Mouse (Mus musculus) kidney, embryonic 14.5 days (tissue): ENCODE data around the gene Vangl1. TPM values are rescaled to one million over a fixed set of nuclear protein-coding genes. Genes with fewer than 3 reads are reported as not detected.

Source experiments
- ATAC-seq: fragments of 200-750 bp; cut with Nextera tagmentation; 2 replicates; pipeline ENCODE4 v1.8.0; 2017; ENCODE audit warnings: moderate number of reproducible peaks, mild to moderate bottlenecking, moderate TSS enrichment, moderate library complexity; ENCODE audit not compliant: low FRiP score, low TSS enrichment
- H3K27ac ChIP-seq: fragments of 300-500 bp; sonication (generic); 2 replicates; pipeline ENCODE4 v1.5.1; 2014; ENCODE audit warnings: low read depth, mild to moderate bottlenecking, low read length, moderate library complexity, mixed read lengths
- H3K27me3 ChIP-seq: fragments of 300-500 bp; sonication (generic); 2 replicates; pipeline ENCODE4 v1.6.1; 2014; ENCODE audit warnings: mild to moderate bottlenecking, low read length; ENCODE audit not compliant: control insufficient read depth, insufficient read depth
- H3K36me3 ChIP-seq: fragments of 300-500 bp; sonication (generic); 2 replicates; pipeline ENCODE4 v1.6.1; 2014; ENCODE audit warnings: low read length, mixed read lengths; ENCODE audit not compliant: control insufficient read depth, insufficient read depth
- H3K4me1 ChIP-seq: fragments of 300-500 bp; sonication (generic); 2 replicates; pipeline ENCODE4 v1.6.1; 2014; ENCODE audit warnings: low read length, mixed read lengths; ENCODE audit not compliant: control insufficient read depth, insufficient read depth
- H3K4me2 ChIP-seq: fragments of 300-500 bp; sonication (generic); replicated peaks from 2 replicates; pipeline ENCODE4 v1.6.1; 2014; ENCODE audit warnings: low read depth, mild to moderate bottlenecking, low read length
- H3K4me3 ChIP-seq: fragments of 300-500 bp; sonication (generic); 2 replicates; pipeline ENCODE4 v1.5.1; 2014; ENCODE audit warnings: mild to moderate bottlenecking, low read length
- H3K9ac ChIP-seq: fragments of 300-500 bp; sonication (generic); 2 replicates; pipeline ENCODE4 v1.6.1; 2014; ENCODE audit warnings: low read depth, mild to moderate bottlenecking, low read length, moderate library complexity
- H3K9me3 ChIP-seq: fragments of 300-500 bp; sonication (generic); 2 replicates; pipeline ENCODE4 v1.6.1; 2016; ENCODE audit warnings: low read length; ENCODE audit not compliant: control insufficient read depth
- WGBS: fragments of 180-500 bp; shearing (Covaris S2); extraction: QIAGEN DNeasy Blood & Tissue Kit; methylation state at CpG from one replicate; pipeline ENCODE4 v1.1.7; 2014; 5-methylcytosine and 5-hydroxymethylcytosine counted together
- polyA plus RNA-seq: library from polyadenylated mRNA; unstranded; fragments of >200 nt; fragmentation: Nextera tagmentation; extraction: Ambion mirVana; gene quantifications from 2 replicates; pipeline ENCODE4 v1.2.1, GENCODE M21; 2014

Vangl1 gene
- polyA plus RNA-seq, 1 experiment from 2014 or later = 22.4 TPM

DNA sequence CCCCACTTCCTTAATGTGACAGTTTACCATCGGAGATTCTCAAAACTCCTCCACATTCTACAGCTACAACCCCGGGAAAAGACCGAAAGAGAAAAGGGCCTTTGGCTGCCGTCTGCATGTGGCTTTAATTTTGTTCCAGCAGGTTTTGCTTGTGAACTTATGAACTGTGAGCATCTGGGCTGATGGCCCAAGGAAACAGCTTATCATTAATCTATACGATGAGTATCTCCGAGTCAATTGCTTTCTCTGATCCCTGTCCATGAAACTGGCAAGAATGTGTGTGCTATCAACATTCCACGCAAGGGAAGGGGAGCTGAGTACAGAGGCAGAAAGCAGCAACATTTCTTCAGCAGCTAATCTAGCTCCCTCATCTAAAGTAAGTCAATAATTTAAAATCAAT lies 54.6 kb downstream of the Vangl1 start:
- Histone ChIP-seq H3K4me3 (no peak overlapping the region), H3K9me3 (no peaks in the 10 kb centered on the region), H3K27me3 (no peaks in the 10 kb centered on the region), H3K27ac (0 out of 2 replicates have a peak overlapping the region, but pooled peaks have one; percentile 21), H3K4me1 (peaks cover 6% of the 10 kb centered on the region; the same call in 1 of the 2 replicates), H3K9ac (no peak overlapping the region), H3K4me2 (no peak overlapping the region), H3K36me3 (no peaks in the 10 kb centered on the region)
- 17% methylated on average over 7 of the region's 7 CpGs for WGBS
- ATAC-seq = no peak

DNA sequence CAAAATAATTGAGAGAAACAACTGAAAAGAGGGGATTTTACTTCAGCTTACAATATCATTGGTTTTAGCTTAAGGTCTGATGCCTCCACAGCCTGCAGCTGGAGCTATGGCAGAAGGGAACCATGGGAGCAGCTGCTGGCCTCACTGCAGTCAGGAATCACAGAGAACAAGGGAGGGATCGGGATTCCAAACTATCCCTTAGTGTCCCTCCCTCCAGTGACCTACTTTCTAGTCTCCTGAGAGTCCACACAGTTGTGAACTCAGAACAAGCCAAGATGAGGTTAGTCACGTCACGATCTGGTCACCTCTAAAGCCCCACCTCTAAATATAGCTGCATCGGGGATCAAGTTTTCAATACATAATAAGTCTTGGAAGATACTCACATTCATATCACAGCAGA lies 57.3 kb downstream of the Vangl1 start:
- Histone ChIP-seq H3K4me1 (peaks cover 3% of the 10 kb centered on the region; the same call in 1 of the 2 replicates), H3K36me3 (no peaks in the 10 kb centered on the region), H3K4me2 (no peak overlapping the region), H3K4me3 (no peak overlapping the region), H3K27me3 (no peaks in the 10 kb centered on the region), H3K9ac (no peak overlapping the region), H3K27ac (no peak overlapping the region), H3K9me3 (no peaks in the 10 kb centered on the region)
- ATAC-seq = no peak
- 83% methylated on average over 4 of the region's 4 CpGs for WGBS

DNA sequence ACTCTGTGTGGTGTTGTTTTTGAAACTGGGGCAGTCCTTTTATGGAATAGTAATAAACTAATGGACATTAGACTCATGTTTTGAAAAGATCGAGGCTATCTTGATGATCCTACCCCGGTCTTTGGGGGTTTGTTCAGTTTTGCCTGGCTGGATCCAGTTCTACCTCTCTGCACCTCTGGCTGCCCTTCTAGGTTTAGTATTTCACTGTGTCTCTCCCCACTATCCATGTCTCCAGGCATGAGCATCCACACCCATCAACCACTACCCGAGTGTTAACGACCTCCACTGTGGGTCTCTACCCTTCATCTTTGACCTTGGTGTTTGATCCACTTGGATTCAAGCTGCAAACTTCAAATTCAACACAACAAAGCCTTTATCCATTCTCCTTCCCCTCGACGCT lies 58.1 kb downstream of the Vangl1 start:
- no peak overlapping the region for H3K4me3 ChIP-seq
- no peak overlapping the region for H3K9ac ChIP-seq
- no peaks in the 10 kb centered on the region for H3K36me3 ChIP-seq
- no peaks in the 10 kb centered on the region for H3K27me3 ChIP-seq
- ATAC-seq = peak; percentile 54; the same call in 1 of the 2 replicates
- H3K4me2 ChIP-seq = no peak overlapping the region
- no peaks in the 10 kb centered on the region for H3K9me3 ChIP-seq
- no peak overlapping the region for H3K27ac ChIP-seq
- H3K4me1 ChIP-seq = no peaks in the 10 kb centered on the region
- 45% methylated on average over 6 of the region's 6 CpGs for WGBS

DNA sequence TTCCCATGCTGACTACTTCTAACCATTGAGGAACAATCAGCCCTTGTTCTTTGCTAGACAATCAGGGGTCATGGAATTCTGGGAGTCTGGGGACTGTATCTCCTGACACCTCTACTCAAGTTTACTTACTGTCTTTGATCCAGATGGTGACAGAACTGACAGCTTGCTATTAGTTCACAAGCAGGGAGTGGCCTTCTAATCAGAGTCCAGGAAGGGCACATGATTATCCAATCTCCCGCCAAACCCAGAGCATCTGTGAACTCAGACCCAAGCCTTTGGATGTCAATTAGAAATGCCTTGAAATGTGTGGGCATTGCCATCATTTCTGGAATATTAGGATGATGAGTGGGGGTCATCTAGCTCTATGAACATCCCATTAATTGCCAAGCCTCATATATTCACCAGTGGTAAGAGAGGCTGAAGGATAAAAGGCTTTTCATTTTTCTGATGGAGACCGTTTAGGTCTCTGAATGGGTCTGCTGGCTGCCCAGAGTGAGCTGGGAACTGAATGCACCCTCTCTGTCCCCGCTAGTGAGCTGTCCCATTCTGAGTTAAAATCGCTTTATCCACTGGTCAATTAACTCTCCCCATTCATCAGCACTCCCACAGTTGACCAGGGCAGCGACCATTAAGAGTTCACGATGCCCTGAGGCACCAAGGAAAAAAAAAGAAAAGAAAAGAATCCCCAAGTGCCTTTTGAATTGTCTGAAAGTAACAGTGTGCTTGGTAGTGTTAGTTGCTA lies 58.7 kb downstream of the Vangl1 start:
- Histone ChIP-seq H3K27ac (no peak overlapping the region), H3K4me2 (no peak overlapping the region), H3K36me3 (no peaks in the 10 kb centered on the region), H3K4me3 (no peak overlapping the region), H3K27me3 (no peaks in the 10 kb centered on the region), H3K4me1 (no peaks in the 10 kb centered on the region), H3K9ac (no peak overlapping the region), H3K9me3 (no peaks in the 10 kb centered on the region)
- peak; percentile 54; the same call in 1 of the 2 replicates for ATAC-seq
- WGBS = 28% methylated on average over 6 of the region's 6 CpGs

DNA sequence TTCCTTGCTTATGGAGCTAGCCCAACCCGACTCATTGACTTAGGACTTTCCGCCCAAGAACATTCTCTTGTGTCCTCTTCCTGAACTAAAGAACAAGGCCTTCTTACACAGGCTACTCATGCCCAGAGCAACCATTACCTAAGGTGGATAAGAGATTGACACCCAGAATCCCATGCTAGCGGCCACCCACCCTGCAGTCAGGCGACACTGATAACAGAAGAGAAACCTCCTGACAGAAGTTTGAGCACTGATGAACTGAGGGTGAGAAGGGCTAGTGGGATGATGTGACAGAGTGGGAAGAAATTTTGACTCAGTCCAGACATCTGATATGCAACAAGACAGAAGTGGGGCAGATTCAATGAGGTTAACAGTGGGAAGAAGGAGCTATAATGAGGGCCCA lies 60.1 kb downstream of the Vangl1 start:
- no peaks in the 10 kb centered on the region for H3K27me3 ChIP-seq
- H3K27ac ChIP-seq = no peak overlapping the region
- no peaks in the 10 kb centered on the region for H3K36me3 ChIP-seq
- no peak for ATAC-seq
- WGBS = 96% methylated on average over 4 of the region's 4 CpGs
- no peaks in the 10 kb centered on the region for H3K4me1 ChIP-seq
- H3K9ac ChIP-seq = no peak overlapping the region
- no peak overlapping the region for H3K4me3 ChIP-seq
- H3K9me3 ChIP-seq = no peaks in the 10 kb centered on the region
- H3K4me2 ChIP-seq = no peak overlapping the region

DNA sequence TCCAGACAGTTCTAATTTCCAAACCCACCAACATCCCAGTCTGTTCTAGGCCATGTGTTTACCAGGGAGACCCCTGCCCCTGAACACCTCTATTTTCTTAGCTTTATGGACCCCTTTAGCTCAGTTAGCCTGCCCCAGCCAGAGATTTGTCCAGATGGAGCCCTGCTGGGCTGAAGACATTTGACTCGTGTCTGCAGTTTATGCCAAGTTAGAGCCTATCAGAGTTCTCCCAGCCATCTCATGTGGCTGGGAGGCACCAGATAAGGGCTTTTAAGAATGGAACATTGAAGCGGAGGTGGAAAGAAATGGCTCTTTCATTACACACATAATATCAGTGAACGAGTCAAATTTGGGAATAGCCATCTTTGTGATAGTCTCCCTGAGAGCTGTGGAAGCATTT lies 61.0 kb downstream of the Vangl1 start:
- Histone ChIP-seq H3K4me1 (no peaks in the 10 kb centered on the region; the same call in 1 of the 2 replicates), H3K4me2 (no peak overlapping the region), H3K9me3 (no peaks in the 10 kb centered on the region), H3K27ac (no peak overlapping the region), H3K4me3 (no peak overlapping the region), H3K9ac (no peak overlapping the region), H3K27me3 (no peaks in the 10 kb centered on the region), H3K36me3 (no peaks in the 10 kb centered on the region)
- WGBS = 84% methylated on average over 3 of the region's 3 CpGs
- ATAC-seq = no peak

DNA sequence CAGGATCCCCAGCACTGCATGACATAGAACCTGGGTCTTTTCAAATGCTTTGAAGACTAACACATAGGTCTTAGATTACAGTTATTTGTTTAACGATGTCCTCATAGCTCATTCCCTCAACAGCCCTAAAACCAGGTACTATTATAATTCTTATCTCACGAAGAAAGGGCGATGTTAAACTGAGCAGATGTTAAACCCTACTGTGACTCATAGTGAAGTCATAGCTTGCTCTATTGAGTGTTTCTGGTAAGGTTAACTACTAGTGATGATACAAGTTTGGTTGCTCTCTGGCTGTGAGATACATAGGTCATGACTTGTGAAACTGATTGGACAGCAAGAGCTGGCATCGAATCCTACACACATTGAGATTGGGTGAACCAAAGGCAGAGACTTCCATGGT lies 61.5 kb downstream of the Vangl1 start:
- no peak for ATAC-seq
- Histone ChIP-seq H3K27ac (no peak overlapping the region), H3K9me3 (no peaks in the 10 kb centered on the region), H3K4me2 (no peak overlapping the region), H3K4me3 (no peak overlapping the region), H3K9ac (no peak overlapping the region), H3K27me3 (no peaks in the 10 kb centered on the region), H3K4me1 (no peaks in the 10 kb centered on the region; the same call in 1 of the 2 replicates), H3K36me3 (no peaks in the 10 kb centered on the region)
- 96% methylated on average over 4 of the region's 4 CpGs for WGBS

DNA sequence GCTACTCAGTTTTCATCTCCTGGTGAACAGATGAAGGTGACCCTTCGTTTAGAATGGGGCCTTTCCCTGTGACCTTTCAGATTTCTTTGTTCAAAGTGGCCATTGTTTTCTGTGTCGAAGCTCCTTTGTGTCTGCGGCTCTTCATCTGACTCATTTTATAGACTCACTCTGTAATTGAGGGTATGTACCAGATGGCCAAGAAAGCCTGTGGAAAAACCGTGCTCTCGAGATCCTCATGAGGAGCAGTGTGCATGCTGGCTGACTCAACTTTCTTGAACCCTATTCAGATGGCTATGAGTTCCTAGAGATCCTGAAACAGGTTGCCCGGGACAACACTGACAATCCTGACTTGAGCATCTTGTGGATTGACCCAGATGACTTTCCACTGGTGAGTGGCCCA lies 62.6 kb downstream of the Vangl1 start:
- H3K9ac ChIP-seq = no peak overlapping the region
- no peaks in the 10 kb centered on the region for H3K36me3 ChIP-seq
- H3K4me3 ChIP-seq = no peak overlapping the region
- no peaks in the 10 kb centered on the region for H3K9me3 ChIP-seq
- H3K4me1 ChIP-seq = no peaks in the 10 kb centered on the region; the same call in 1 of the 2 replicates
- ATAC-seq = no peak
- H3K4me2 ChIP-seq = no peak overlapping the region
- H3K27ac ChIP-seq = no peak overlapping the region
- WGBS = 79% methylated on average over 6 of the region's 6 CpGs
- H3K27me3 ChIP-seq = no peaks in the 10 kb centered on the region

DNA sequence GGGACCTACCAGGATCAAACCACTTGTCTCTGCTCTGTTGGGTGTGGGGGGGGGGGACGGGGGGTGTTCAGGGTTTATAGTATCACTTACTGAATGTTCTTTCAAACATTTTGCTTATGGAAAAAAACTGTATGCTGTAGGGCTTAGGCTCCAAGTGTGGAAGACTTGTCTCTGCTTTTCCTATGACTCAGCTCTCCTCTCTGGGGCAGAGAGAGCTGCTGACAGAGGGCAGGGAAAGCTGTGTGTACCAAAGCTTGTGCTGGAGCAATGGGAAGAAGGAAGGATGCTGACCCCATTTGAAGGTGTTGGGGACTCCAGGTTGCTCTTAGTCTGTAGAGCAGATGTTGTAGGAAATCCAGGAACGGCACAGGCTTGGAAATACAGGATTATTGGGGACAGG lies 63.0 kb downstream of the Vangl1 start:
- H3K9me3 ChIP-seq = no peaks in the 10 kb centered on the region
- no peak for ATAC-seq
- 80% methylated on average over 2 of the region's 2 CpGs for WGBS
- no peaks in the 10 kb centered on the region; the same call in 1 of the 2 replicates for H3K4me1 ChIP-seq
- H3K36me3 ChIP-seq = no peaks in the 10 kb centered on the region
- no peaks in the 10 kb centered on the region for H3K27me3 ChIP-seq
- no peak overlapping the region for H3K9ac ChIP-seq
- no peak overlapping the region for H3K27ac ChIP-seq
- H3K4me3 ChIP-seq = no peak overlapping the region
- H3K4me2 ChIP-seq = no peak overlapping the region
